Mouse (Mus musculus): ENCODE data around the gene Hmgcs2.
A peak's percentile ranks its signal among the peaks of the same experiment; 100 is the strongest.

GRCm38 (mm10) chr3:98338584-98339041 is 58.4 kb downstream of the Hmgcs2 start:
- TF ChIP-seq MYOD1 (IDR thresholded peaks at IDR 0.05; ENCODE audit: control insufficient read depth in 1 of 3, insufficient read length in 2 of 3, low read depth in 2 of 3) (no peak), MAX (IDR thresholded peaks at IDR 0.05; ENCODE audit: low read depth) (peak; percentile 90), POLR2A (IDR thresholded peaks at IDR 0.05; ENCODE audit: insufficient read length, low read depth) (peak; percentile 30)

All from myocyte (in vitro differentiated cells).